Mouse (Mus musculus) brain, embryonic 14.5 days (tissue): ENCODE results near the gene Slamf7. TPM values are rescaled to one million over a fixed set of nuclear protein-coding genes. Genes with fewer than 3 reads are reported as not detected.
"Not testable (repeated sequence)": the region's sequence is repeated elsewhere in the genome, so short reads cannot be mapped to it uniquely, and the experiment has no call there.

Experiments
- DNase-seq: peaks from one replicate; pipeline ENCODE4 v3.0.0-alpha.2; 2011; ENCODE audit warnings: low read depth
- CTCF ChIP-seq: fragments of 200-500 bp; IDR thresholded peaks from 2 replicates; pipeline ENCODE4 v1.5.1; 2012; ENCODE audit warnings: inconsistent platforms, mild to moderate bottlenecking, moderate library complexity, borderline replicate concordance; ENCODE audit not compliant: insufficient read depth, insufficient read length; ENCODE audit errors: extremely low read depth
- POLR2A ChIP-seq: fragments of 200-500 bp; IDR thresholded peaks from 2 replicates; pipeline ENCODE4 v1.6.1; 2012; ENCODE audit warnings: mild to moderate bottlenecking, inconsistent platforms, borderline replicate concordance; ENCODE audit not compliant: poor library complexity, insufficient read depth, insufficient read length, severe bottlenecking; ENCODE audit errors: extremely low read depth
- polyA plus RNA-seq: library from polyadenylated mRNA; depleted of rRNA; stranded (reverse); fragments of >200 nt; gene quantifications from 2 replicates; pipeline ENCODE4 v1.2.3, GENCODE M21; 2012; rRNA removed

Slamf7 gene
- 0.04 TPM in 1 of 2 replicates, not detected in the other for polyA plus RNA-seq

DNA sequence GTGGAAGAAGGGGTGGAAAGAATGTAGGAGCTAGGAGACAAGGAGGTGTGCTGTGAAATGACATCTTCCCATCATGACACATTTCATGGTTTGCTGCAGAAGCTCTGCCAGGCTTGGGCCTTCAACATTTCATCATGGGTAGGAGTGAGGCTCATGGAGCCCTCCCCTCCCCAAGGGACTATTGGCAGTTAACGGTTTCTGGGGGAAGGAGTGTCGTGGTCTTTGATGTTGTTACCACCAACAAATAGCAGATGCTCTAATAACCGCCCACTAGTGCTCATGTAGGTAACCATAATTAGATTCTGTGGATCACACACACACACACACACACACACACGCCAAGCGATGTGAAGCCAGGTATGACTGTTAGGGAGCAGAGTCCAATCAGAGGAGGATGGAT is at the start of gene Slamf7:
Slamf7 (minus strand) TSS at position 302 of the 400 bp plus-strand sequence.
- DNase-seq: no peak
- no peak for TF ChIP-seq CTCF
- no peak for TF ChIP-seq POLR2A

DNA sequence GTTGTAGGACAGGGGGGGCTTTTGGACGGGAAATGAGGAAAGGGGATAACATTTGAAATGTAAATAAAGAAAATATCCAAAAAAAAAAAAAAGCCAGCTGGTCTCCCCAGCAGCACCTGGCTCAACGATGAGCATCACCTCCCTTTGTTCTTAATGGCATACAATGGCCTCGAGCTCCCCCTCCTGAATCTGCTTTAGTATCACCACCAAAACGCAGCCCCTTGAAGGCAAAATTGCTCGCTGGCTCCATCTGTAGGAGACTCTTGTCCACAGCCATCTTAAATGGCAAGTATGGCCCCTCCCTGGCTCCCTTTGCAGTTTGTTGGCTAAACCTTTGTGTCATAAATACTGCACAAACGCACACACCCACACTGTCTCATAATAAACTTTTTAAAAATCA is 46.1 kb upstream of the Slamf7 start:
- DNase-seq: peak; percentile 68
- TF ChIP-seq POLR2A: no peak
- TF ChIP-seq CTCF: peak; percentile 26; the same call in 1 of the 2 replicates

DNA sequence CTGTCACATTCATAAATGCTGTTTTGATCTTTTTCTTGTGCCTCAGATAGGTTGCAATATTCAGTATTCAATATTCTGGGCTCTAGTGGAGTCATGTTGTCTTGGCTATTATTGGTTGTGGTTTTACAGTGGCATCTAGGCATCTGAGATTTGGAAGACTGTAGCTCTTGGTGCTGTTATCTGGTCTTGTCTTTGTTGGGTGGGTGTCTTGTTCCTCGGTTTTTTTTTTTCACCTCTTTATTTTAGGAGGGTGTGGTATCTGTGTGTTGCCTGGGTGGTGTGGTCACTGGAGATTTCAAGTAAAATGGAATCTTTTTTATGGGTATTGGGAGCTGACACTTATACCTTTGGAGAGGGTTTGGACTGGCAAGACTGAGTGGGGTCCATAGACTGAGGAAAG is 41.1 kb upstream of the Slamf7 start:
- TF ChIP-seq CTCF (no peak), POLR2A (no peak)
- no peak for DNase-seq

DNA sequence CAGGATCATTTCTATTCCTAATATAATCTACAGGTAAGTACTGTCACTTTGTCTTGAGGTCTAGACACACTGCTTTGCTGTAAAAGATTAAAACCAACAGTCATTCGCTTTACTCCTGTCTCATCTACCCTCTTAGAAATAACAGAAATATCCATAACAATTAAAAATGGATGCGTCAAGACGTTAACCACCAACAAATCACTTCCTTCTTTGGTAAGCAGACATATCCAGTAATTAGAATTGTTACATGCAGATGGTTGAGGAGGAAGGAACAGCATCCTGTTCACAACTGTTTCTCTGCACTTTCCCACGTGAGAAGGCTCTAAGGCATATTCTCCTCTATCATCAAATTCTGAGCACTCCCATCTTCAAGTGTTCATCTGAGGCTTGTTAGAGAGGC is 34.5 kb upstream of the Slamf7 start:
- no peak for TF ChIP-seq CTCF
- no peak for TF ChIP-seq POLR2A
- no peak for DNase-seq

DNA sequence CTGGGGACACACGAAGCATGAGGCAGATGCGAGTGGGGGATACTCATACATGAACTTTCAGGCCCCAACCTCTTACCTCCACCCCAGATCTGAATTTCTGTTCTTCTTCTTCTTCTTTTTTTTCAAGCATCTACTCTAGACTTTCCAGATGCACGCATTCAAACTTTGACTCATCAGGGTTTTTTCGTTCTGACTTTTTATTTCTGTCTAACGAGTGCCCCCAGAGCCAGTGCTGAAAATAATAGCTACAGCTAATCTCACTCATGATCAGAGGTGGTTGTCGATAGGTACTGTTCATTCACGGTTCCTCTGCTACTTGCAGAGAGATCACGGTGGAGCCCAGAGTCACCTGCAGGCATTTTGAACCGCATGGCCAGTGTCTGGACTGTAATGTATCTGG is 32.1 kb upstream of the Slamf7 start:
- no peak for TF ChIP-seq CTCF
- no peak for TF ChIP-seq POLR2A
- DNase-seq: no peak

DNA sequence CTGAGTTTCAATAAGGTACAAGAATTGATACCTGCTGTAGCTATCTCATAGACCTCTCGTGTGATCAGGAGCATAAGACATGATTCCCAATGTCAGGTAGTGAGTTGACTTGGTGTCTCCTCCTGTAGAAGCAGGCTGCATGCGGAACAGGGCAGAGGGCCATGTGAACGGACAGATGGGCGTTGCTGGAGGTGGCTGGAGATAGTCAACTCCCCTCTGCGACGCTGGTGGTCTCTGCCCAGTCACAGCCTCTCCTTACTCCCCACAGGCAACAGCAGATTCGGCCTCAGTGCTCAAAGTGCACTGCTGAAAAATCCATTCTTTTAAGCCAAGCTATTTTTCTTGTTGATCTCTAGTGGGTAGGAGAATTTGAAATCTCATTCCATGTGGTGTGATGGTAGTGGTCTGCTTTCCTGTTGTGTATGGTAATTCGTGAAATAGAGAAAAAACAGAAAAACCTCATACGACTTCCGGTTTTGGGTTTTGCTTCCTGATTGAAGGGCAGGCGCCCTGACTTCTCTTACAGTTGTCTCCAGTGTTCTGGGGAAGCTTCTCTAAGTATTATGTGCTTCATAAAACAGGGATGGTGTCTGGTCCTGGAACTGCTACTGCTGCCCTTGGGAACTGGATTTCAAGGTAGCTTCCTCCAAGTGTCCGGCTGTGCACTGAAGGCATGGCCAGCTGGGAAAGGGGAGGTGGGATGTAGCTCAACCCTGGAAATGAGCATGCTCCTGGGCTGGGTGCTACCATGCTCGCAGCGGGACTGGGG is 28.9 kb upstream of the Slamf7 start, which contains the start of gene Cd48:
Cd48 (plus strand) TSS at position 479 of the 769 bp plus-strand sequence.
- no peak for TF ChIP-seq CTCF
- no peak for TF ChIP-seq POLR2A

DNA sequence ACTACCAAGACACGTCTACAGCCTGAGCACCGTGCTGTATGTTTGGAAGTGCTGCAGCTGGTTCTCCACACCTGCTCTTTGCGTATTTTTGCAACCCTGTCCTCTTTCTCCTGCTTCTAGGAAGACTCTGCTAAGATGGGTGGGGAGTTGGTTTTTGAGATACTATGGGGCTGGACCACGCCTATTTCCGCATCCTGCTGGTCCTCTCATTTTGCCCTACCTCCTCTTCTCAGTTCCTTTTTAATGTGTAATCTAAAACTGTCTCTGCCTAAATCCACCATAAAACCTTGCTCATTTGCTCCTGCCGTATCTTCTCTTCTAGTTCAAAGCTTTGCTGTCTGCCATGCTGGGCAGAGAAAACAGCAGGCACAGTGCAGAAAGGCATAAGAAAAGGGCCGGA is 28.2 kb upstream of the Slamf7 start:
- DNase-seq: no peak
- TF ChIP-seq POLR2A (no peak), CTCF (no peak)

More for the DNA sequence above, 28.9 kb upstream of the Slamf7 start, which contains the start of gene Cd48:
- no peak for DNase-seq

DNA sequence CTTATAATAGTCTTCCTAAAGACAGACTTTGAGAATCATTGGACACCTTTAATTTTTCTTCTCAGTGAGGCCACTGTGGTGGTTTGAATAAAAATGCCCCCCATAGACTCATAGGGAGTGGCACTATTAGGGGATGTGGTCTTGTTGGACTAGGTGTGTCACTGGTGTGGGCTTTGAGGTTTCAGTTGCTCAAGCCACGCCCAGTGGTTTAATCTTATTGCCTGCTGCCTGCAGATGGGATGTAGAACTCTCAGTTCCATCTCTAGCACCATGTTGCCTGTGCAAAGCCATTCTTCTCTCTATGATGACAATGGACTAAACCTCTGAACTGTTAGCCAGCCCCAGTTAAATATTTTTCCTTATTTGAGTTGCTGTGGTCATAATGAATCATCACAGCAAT is 24.9 kb upstream of the Slamf7 start:
- TF ChIP-seq POLR2A (no peak), CTCF (no peak)
- no peak for DNase-seq

DNA sequence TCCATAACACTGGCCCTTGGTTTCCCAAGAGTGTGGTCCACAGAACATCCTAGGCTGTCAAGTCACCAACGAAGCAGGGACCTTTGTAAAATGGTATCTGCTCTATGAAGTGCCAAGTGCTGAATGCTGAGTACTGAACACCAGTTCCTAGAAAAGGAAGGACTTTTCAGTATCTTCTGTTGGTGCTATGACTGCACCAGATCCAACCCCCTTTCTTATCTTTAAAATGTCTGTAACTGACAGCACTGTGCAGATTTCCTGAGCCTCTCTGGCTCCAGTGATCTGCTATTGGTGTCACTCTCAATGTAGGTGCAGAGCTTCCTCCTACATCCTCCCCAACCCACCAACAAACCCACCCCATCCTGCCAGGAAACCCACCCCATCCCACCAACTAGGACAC is 21.6 kb upstream of the Slamf7 start:
- no peak for TF ChIP-seq CTCF
- no peak for TF ChIP-seq POLR2A

DNA sequence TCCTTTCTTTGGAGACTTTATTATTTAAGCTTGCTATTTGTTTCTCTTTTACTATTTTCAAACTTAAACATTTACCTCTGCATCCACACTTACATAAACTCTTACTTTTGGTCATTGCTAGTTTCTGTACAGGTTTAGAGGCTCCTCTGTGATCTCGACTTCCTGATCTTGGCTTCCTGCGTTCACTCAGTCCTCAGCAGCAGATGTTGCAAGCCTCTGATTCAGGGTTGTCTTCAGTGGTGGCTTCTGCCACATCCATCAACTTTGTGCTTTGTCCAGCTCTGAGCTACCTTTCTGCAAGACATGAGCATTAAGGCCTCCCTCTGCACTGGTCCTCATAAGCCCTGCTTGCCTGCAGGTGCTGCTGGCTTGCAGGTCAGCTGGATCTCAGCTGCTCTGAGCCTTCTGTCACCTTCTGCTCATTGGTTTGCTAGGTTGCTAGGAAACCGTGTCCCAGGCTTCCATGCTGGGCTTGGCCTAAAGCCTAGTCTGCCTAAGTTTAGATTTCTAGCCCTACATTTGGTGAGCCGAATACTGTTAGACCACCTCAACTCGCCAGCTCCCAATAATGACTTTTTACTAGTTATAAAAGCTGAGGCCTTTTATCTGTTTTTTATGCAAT is 20.1 kb upstream of the Slamf7 start:
- TF ChIP-seq CTCF: no peak
- no peak for TF ChIP-seq POLR2A
- DNase-seq: peak; percentile 54

More for the DNA sequence above, 21.6 kb upstream of the Slamf7 start:
- DNase-seq: no peak

DNA sequence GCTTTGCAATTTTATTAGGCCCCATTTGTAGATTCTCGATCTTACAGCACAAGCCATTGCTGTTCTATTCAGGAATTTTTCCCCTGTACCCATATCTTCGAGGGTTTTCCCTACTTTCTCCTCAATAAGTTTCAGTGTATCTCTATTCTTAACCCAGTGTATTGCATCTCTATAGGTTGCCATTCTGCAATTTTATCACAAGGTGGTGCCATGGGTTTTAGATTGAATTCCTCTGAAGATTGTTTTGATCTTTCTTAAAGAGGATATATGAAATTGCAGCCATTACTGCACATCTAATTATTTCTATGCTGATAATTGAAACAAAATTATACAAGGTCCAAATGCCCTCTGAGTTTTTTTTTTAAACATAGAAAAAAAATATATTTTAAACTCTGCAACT is 19.6 kb upstream of the Slamf7 start:
- not testable (repeated sequence) for DNase-seq

DNA sequence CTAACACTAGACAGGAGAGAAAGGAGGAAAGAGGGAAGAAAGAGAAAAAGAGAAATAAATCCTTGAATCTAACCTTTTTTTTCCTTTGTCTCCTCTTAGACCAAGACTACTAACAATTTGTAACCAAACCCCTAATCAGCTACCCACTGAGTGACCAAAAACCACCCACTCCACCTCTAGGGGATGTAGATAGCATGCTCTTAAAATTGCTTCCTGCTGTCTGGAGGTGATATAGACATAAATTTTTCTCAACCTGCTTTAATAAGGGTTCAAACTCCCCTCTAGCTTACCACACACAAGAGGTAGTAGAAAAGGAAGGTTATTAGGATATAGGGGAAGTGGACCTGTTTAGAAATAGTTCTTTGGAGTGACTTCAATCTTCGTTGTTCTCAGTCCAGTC is 14.3 kb upstream of the Slamf7 start:
- TF ChIP-seq POLR2A (no peak), CTCF (no peak)
- no peak for DNase-seq
